Mouse (Mus musculus) forebrain, embryonic 11.5 days (tissue): ENCODE results near the gene Crygs. TPM values are rescaled to one million over a fixed set of nuclear protein-coding genes. Genes with fewer than 3 reads are reported as not detected.
"Not testable (repeated sequence)": the region's sequence is repeated elsewhere in the genome, so short reads cannot be mapped to it uniquely, and the experiment has no call there.

Experiments
- ATAC-seq: fragments of 200-750 bp; cut with Nextera tagmentation; replicated peaks from 2 replicates; pipeline ENCODE4 v1.8.0; 2017; ENCODE audit warnings: moderate TSS enrichment; ENCODE audit not compliant: low FRiP score
- DNase-seq: peaks from one replicate; pipeline ENCODE4 v3.0.0-alpha.2; 2017; ENCODE audit warnings: low spot score
- H3K27ac ChIP-seq: fragments of 300-500 bp; sonication (generic); 2 replicates; pipeline ENCODE4 v1.5.1; 2014; ENCODE audit warnings: low read depth, low read length
- H3K27me3 ChIP-seq: fragments of 300-500 bp; sonication (generic); 2 replicates; pipeline ENCODE4 v1.6.1; 2014; ENCODE audit warnings: mild to moderate bottlenecking, low read length, mixed read lengths; ENCODE audit not compliant: control insufficient read depth, insufficient read depth
- H3K36me3 ChIP-seq: fragments of 300-500 bp; sonication (generic); 2 replicates; pipeline ENCODE4 v1.6.1; 2014; ENCODE audit warnings: mild to moderate bottlenecking, low read length, moderate library complexity, mixed read lengths; ENCODE audit not compliant: control insufficient read depth, insufficient read depth
- H3K4me1 ChIP-seq: fragments of 300-500 bp; sonication (generic); replicated peaks from 2 replicates; pipeline ENCODE4 v1.6.1; 2014; ENCODE audit warnings: low read length, mixed read lengths; ENCODE audit not compliant: control insufficient read depth, insufficient read depth
- H3K4me2 ChIP-seq: fragments of 300-500 bp; sonication (generic); 2 replicates; pipeline ENCODE4 v1.6.1; 2014; ENCODE audit warnings: low read depth, mild to moderate bottlenecking, low read length, moderate library complexity, mixed read lengths; ENCODE audit not compliant: severe bottlenecking
- H3K4me3 ChIP-seq: fragments of 300-500 bp; sonication (generic); 2 replicates; pipeline ENCODE4 v1.5.1; 2014; ENCODE audit warnings: low read depth, low read length
- H3K9ac ChIP-seq: fragments of 300-500 bp; sonication (generic); 2 replicates; pipeline ENCODE4 v1.6.1; 2014; ENCODE audit warnings: low read length
- H3K9me3 ChIP-seq: fragments of 300-500 bp; sonication (generic); 2 replicates; pipeline ENCODE4 v1.6.1; 2016; ENCODE audit warnings: low read length, mixed read lengths; ENCODE audit not compliant: control insufficient read depth
- WGBS: fragments of 180-500 bp; shearing (Covaris S2); extraction: QIAGEN DNeasy Blood & Tissue Kit; methylation state at CpG from one replicate; pipeline ENCODE4 v1.1.7; 2014; 5-methylcytosine and 5-hydroxymethylcytosine counted together
- polyA plus RNA-seq: library from polyadenylated mRNA; unstranded; fragments of >200 nt; fragmentation: Nextera tagmentation; extraction: Ambion mirVana; gene quantifications from 2 replicates; pipeline ENCODE4 v1.2.1, GENCODE M21; 2014

Gene Crygs
- polyA plus RNA-seq, 1 experiment from 2014 or later: not detected

- not testable (repeated sequence) for H3K27me3 ChIP-seq, H3K4me3 ChIP-seq, H3K27ac ChIP-seq, DNase-seq, ATAC-seq, H3K36me3 ChIP-seq, H3K4me2 ChIP-seq, H3K9me3 ChIP-seq, H3K4me1 ChIP-seq, H3K9ac ChIP-seq
- WGBS: 91% methylated on average over 12 of the region's 12 CpGs
These were observed 33.1 kb downstream of the Crygs start for GRCm38 (mm10) chr16:22778296-22778695.

- no peak overlapping the region for H3K27ac ChIP-seq
- H3K4me1 ChIP-seq: no peaks in the 10 kb centered on the region
These were observed 35.8 kb downstream of the Crygs start for GRCm38 (mm10) chr16:22775471-22775985.

GRCm38 (mm10) chr16:22768661-22769060, 42.7 kb downstream of the Crygs start:
- H3K36me3 ChIP-seq: no peaks in the 10 kb centered on the region
- no peak overlapping the region for H3K4me2 ChIP-seq
- no peak for DNase-seq

More at GRCm38 (mm10) chr16:22775471-22775985, 35.8 kb downstream of the Crygs start:
- H3K9me3 ChIP-seq: no peaks in the 10 kb centered on the region
- ATAC-seq (no peak), DNase-seq (no peak)
- H3K4me2 ChIP-seq: no peak overlapping the region
- no peaks in the 10 kb centered on the region for H3K36me3 ChIP-seq
- H3K27me3 ChIP-seq: no peaks in the 10 kb centered on the region
- no peak overlapping the region for H3K9ac ChIP-seq
- no peak overlapping the region for H3K4me3 ChIP-seq
- 65% methylated on average over 5 of the region's 5 CpGs for WGBS

GRCm38 (mm10) chr16:22767405-22767804, 44.0 kb downstream of the Crygs start:
- no peak for DNase-seq
- H3K4me1 ChIP-seq: no peaks in the 10 kb centered on the region
- H3K9ac ChIP-seq: no peak overlapping the region
- H3K9me3 ChIP-seq: no peaks in the 10 kb centered on the region
- no peak overlapping the region for H3K4me2 ChIP-seq
- no peaks in the 10 kb centered on the region for H3K27me3 ChIP-seq
- no peak overlapping the region for H3K27ac ChIP-seq
- 94% methylated on average over 3 of the region's 3 CpGs for WGBS
- no peak for ATAC-seq
- H3K36me3 ChIP-seq: no peaks in the 10 kb centered on the region
- no peak overlapping the region for H3K4me3 ChIP-seq

More at GRCm38 (mm10) chr16:22768661-22769060, 42.7 kb downstream of the Crygs start:
- H3K27me3 ChIP-seq: no peaks in the 10 kb centered on the region
- H3K9me3 ChIP-seq: no peaks in the 10 kb centered on the region
- ATAC-seq: no peak
- no peak overlapping the region for H3K4me3 ChIP-seq
- WGBS: 90% methylated on average over 8 of the region's 8 CpGs
- no peak overlapping the region for H3K27ac ChIP-seq
- H3K9ac ChIP-seq: no peak overlapping the region
- H3K4me1 ChIP-seq: no peaks in the 10 kb centered on the region

- 84% methylated on average over 16 of the region's 16 CpGs for WGBS
- ATAC-seq: no peak
These were observed 44.6 kb downstream of the Crygs start for GRCm38 (mm10) chr16:22766738-22767211.

GRCm38 (mm10) chr16:22765531-22765930, 45.8 kb downstream of the Crygs start:
- H3K9ac ChIP-seq: no peak overlapping the region
- H3K27ac ChIP-seq: no peak overlapping the region
- H3K4me3 ChIP-seq: no peak overlapping the region
- H3K4me1 ChIP-seq: no peaks in the 10 kb centered on the region
- H3K27me3 ChIP-seq: no peaks in the 10 kb centered on the region
- DNase-seq (no peak), ATAC-seq (no peak)
- H3K9me3 ChIP-seq: no peaks in the 10 kb centered on the region
- 94% methylated on average over 7 of the region's 7 CpGs for WGBS
- no peaks in the 10 kb centered on the region for H3K36me3 ChIP-seq
- no peak overlapping the region for H3K4me2 ChIP-seq

More at GRCm38 (mm10) chr16:22766738-22767211, 44.6 kb downstream of the Crygs start:
- Histone ChIP-seq H3K4me3 (no peak overlapping the region), H3K4me2 (no peak overlapping the region), H3K27me3 (no peaks in the 10 kb centered on the region), H3K36me3 (no peaks in the 10 kb centered on the region), H3K4me1 (no peaks in the 10 kb centered on the region), H3K9ac (no peak overlapping the region), H3K27ac (no peak overlapping the region), H3K9me3 (no peaks in the 10 kb centered on the region)
- no peak for DNase-seq

Other genes with a start within 250 kb of the Crygs start
- 0.09 and 0.47 TPM in 2 replicates for gene Dgkg, start 154.4 kb downstream of the Crygs start, polyA plus RNA-seq
- gene Tbccd1, start 46.1 kb upstream of the Crygs start, polyA plus RNA-seq: 35.0 and 37.0 TPM in 2 replicates
- 95.6 and 97.3 TPM in 2 replicates for gene Dnajb11, start 46.3 kb upstream of the Crygs start, polyA plus RNA-seq
- not detected in 2 replicates for gene Ahsg, start 79.7 kb upstream of the Crygs start, polyA plus RNA-seq
- not detected in 2 replicates for gene Fetub, start 106.8 kb upstream of the Crygs start, polyA plus RNA-seq
- gene Hrg, start 139.5 kb upstream of the Crygs start, polyA plus RNA-seq: 0.32 TPM in 1 of 2 replicates, not detected in the other
- gene Kng2, start 217.9 kb upstream of the Crygs start, polyA plus RNA-seq: not detected in 2 replicates
- gene Kng1, start 246.3 kb upstream of the Crygs start, polyA plus RNA-seq: not detected in 2 replicates